Mouse (Mus musculus): ENCODE data around the gene Plppr4.
A peak's percentile ranks its signal among the peaks of the same experiment; 100 is the strongest.

- TF ChIP-seq CHD2 (IDR thresholded peaks at IDR 0.05; ENCODE audit: low read depth, low read length) (no peak), HCFC1 (IDR thresholded peaks at IDR 0.05; ENCODE audit: borderline replicate concordance, insufficient read depth, low read length) (no peak), MAFK (IDR thresholded peaks at IDR 0.05; ENCODE audit: insufficient read depth, low read depth, low read length) (no peak), ZC3H11A (IDR thresholded peaks at IDR 0.05; ENCODE audit: borderline replicate concordance, low read depth, low read length) (no peak), ZNF384 (IDR thresholded peaks at IDR 0.05; ENCODE audit: low read depth, low read length) (peak; percentile 79)
These were observed 51.1 kb downstream of the Plppr4 start for GRCm38 (mm10) chr3:117309580-117309910.

Data from ES-E14 (cell line).